Mouse (Mus musculus) thymus, adult 2 months (tissue): ENCODE results near the gene Cfap44. TPM values are rescaled to one million over a fixed set of nuclear protein-coding genes. Genes with fewer than 3 reads are reported as not detected.

Experiments used
- DNase-seq: peaks from one replicate; pipeline ENCODE4 v3.0.0; 2021
- H3K27ac ChIP-seq: fragments of 200-500 bp; 2 replicates; pipeline ENCODE4 v1.5.1; 2012; ENCODE audit warnings: low read length, control low read depth; ENCODE audit not compliant: control insufficient read depth, insufficient read depth
- H3K27me3 ChIP-seq: fragments of 200-500 bp; 2 replicates; pipeline ENCODE4 v1.6.1; 2012; ENCODE audit warnings: mild to moderate bottlenecking, low read length, moderate library complexity, mixed read lengths; ENCODE audit not compliant: control insufficient read depth, insufficient read depth
- H3K36me3 ChIP-seq: fragments of 200-500 bp; 2 replicates; pipeline ENCODE4 v1.6.1; 2012; ENCODE audit warnings: mild to moderate bottlenecking, low read length, moderate library complexity; ENCODE audit not compliant: control insufficient read depth, insufficient read depth
- H3K4me1 ChIP-seq: fragments of 200-500 bp; replicated peaks from 2 replicates; pipeline ENCODE4 v1.6.1; 2012; ENCODE audit warnings: low read length; ENCODE audit not compliant: control insufficient read depth, insufficient read depth
- H3K4me3 ChIP-seq: fragments of 200-500 bp; 2 replicates; pipeline ENCODE4 v1.5.1; 2012; ENCODE audit warnings: mild to moderate bottlenecking, low read length, control low read depth, moderate library complexity; ENCODE audit not compliant: control insufficient read depth, insufficient read depth
- CTCF ChIP-seq: fragments of 200-500 bp; IDR thresholded peaks from 2 replicates; pipeline ENCODE4 v1.5.1; 2012; ENCODE audit warnings: mild to moderate bottlenecking, control low read depth, low read length, moderate library complexity, borderline replicate concordance; ENCODE audit not compliant: control insufficient read depth, poor library complexity, insufficient read depth; ENCODE audit errors: extremely low read depth
- POLR2A ChIP-seq: fragments of 200-500 bp; IDR thresholded peaks from 2 replicates; pipeline ENCODE4 v1.6.1; 2012; ENCODE audit warnings: mild to moderate bottlenecking, low read length, control low read depth, moderate library complexity; ENCODE audit not compliant: control insufficient read depth, poor library complexity, insufficient read depth; ENCODE audit errors: extremely low read depth
- WGBS: fragments of 180-500 bp; shearing (Covaris S2); methylation state at CpG from one replicate; pipeline ENCODE4 v1.1.7; 2018; 5-methylcytosine and 5-hydroxymethylcytosine counted together
- polyA plus RNA-seq: library from polyadenylated mRNA; depleted of rRNA; stranded (reverse); fragments of >200 nt; gene quantifications from 2 replicates; pipeline ENCODE4 v1.2.3, GENCODE M21; 2012

Gene Cfap44
- polyA plus RNA-seq, 1 experiment, result 0.12 TPM

DNA sequence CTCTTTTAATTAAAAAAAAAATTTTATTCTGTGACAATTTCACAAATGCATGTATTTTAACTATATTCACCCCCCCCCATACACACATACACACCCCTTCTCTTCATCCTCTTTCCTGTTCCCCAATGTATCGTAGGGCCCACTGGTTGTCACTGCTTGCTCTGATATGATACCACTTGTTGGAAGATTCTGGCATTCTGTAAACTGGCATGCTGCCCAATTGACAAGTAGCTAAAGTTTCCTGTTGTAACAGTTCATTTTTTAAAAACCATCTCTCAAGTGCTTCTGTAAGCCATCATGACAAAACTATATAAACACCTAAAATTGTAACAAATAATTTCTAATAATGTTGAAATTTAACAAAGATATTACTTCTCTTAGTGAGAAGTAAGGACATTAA is 10.3 kb upstream of the Cfap44 start:
- H3K27me3 ChIP-seq, result no peaks in the 10 kb centered on the region
- no peak overlapping the region for H3K27ac ChIP-seq
- H3K4me1 ChIP-seq, result no peaks in the 10 kb centered on the region
- 92% methylated on average over 1 of the region's 1 CpGs for WGBS
- no peak overlapping the region for H3K4me3 ChIP-seq
- TF ChIP-seq CTCF (no peak), POLR2A (no peak)
- H3K36me3 ChIP-seq, result peaks cover 9% of the 10 kb centered on the region
- DNase-seq, result no peak

DNA sequence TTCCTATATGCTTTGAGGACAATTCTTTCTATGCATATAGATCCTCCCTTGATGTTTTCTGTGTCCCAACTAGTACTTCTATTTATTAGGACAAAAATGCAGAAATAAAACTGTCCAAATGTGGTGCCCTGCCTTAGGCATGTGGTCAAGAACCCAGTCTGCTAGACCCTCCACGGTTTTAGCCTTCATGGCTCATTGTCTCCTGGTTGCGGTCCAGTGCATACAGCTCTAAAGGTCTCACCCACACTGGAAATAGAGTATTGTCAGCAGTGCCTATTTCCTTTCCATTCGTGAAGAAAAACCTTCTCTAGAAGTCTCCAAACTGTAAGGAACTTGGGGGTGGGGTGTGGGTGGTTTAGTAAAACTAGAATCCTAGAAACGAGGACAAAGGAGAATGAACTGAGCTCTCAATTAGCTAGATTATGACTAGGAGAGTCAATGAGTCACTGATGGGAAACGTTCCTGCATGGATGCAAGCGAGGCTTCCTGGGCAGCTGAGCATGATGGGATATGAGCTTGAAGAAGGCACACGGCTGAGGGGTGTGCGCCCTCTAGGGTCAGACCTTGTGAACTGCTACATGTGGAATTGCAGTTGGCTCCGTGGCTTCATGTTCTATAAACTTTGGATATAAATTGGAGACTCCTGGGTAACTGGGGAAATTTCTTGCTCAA is 2.6 kb upstream of the Cfap44 start:
- H3K27me3 ChIP-seq, result no peaks in the 10 kb centered on the region
- WGBS, result 59% methylated on average over 9 of the region's 9 CpGs

GRCm38 (mm10) chr16:44404933-44405332 is 10.3 kb downstream of the Cfap44 start:
- Histone ChIP-seq H3K27ac (no peak overlapping the region), H3K36me3 (no peaks in the 10 kb centered on the region), H3K4me1 (no peaks in the 10 kb centered on the region), H3K4me3 (no peak overlapping the region), H3K27me3 (no peaks in the 10 kb centered on the region)
- WGBS, result 57% methylated on average over 5 of the region's 5 CpGs
- TF ChIP-seq POLR2A (no peak), CTCF (no peak)
- DNase-seq, result no peak

More for the DNA sequence above, 2.6 kb upstream of the Cfap44 start:
- peak; percentile 27 for DNase-seq
- no peaks in the 10 kb centered on the region; the same call in 1 of the 2 replicates for H3K36me3 ChIP-seq
- peaks cover 7% of the 10 kb centered on the region for H3K4me1 ChIP-seq
- H3K4me3 ChIP-seq, result no peak overlapping the region
- H3K27ac ChIP-seq, result no peak overlapping the region
- no peak for TF ChIP-seq POLR2A
- TF ChIP-seq CTCF, result peak; percentile 69; the same call in 1 of the 2 replicates

DNA sequence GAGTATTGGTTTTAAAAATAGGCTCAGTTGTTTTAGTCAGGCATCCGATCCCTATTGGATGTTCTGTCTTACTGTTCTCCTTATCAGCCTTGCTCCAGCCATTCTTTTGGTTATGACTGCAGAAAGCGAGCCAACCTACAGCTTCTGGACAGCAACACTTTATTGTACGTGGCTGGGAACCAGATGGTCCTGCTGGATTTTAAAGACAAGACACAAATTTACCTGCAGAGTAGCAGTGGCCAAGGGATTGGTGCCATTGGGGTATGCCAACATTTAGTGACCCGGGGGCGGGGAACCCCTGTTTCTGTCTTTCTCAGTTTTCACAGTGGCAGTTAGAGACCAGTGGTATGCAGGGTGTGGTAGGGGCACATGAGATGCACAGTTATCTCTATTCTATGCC is 12.6 kb downstream of the Cfap44 start:
- H3K27ac ChIP-seq, result no peak overlapping the region
- no peak overlapping the region for H3K4me3 ChIP-seq
- no peaks in the 10 kb centered on the region for H3K27me3 ChIP-seq
- H3K4me1 ChIP-seq, result no peaks in the 10 kb centered on the region
- TF ChIP-seq CTCF (no peak), POLR2A (no peak)
- DNase-seq, result no peak
- H3K36me3 ChIP-seq, result no peaks in the 10 kb centered on the region
- WGBS, result 95% methylated on average over 5 of the region's 5 CpGs

DNA sequence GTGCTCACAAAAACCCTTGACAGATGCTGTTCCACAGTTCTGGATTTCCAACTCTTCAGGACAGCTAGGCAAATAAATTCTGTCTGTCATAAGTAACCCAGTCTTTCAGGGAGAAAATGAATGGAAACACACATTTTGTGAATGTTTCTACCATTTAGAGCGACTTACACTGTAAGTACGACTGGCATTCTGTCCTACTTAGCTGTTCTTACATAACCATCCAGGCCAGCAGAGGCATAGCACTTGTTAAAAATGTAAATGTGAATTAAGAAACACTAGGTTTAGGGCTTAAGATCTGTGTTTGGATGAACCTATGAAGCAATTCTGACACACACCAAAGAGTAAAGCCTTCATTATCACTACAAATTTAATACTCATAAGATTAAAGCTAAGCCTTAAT is 13.7 kb downstream of the Cfap44 start:
- H3K27me3 ChIP-seq, result no peaks in the 10 kb centered on the region
- WGBS, result 98% methylated on average over 2 of the region's 2 CpGs
- no peak for DNase-seq
- H3K4me3 ChIP-seq, result no peak overlapping the region
- H3K27ac ChIP-seq, result no peak overlapping the region
- H3K4me1 ChIP-seq, result no peaks in the 10 kb centered on the region
- H3K36me3 ChIP-seq, result no peaks in the 10 kb centered on the region
- TF ChIP-seq CTCF (no peak), POLR2A (no peak)

DNA sequence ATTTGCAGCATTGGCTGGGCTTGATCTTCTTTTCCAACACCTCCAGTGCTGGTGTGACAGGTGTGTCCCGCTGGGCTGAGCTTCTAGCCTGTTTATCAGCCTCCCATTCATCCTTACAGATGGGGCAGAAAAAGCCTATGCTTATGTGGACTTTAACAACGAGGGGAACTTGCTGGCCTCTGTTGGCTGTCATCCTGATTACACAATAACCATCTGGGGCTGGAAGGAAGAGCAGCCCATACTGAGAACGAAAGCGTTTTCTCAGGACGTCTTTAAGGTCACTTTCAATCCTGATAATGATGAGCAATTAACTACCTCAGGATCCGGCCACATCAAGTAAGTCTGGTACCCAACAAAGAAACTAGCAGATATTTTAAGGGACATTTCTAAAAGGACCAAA is 15.6 kb downstream of the Cfap44 start:
- TF ChIP-seq CTCF (no peak), POLR2A (no peak)
- no peaks in the 10 kb centered on the region for H3K4me1 ChIP-seq
- WGBS, result 66% methylated on average over 6 of the region's 6 CpGs
- H3K27ac ChIP-seq, result no peak overlapping the region
- no peaks in the 10 kb centered on the region for H3K27me3 ChIP-seq
- H3K4me3 ChIP-seq, result no peak overlapping the region
- H3K36me3 ChIP-seq, result no peaks in the 10 kb centered on the region
- no peak for DNase-seq
